Mouse (Mus musculus): ENCODE measurements at regions not wholly inside any gene's neighbourhood (a gene's known extent, or its start where the extent isn't known, plus 50 kb on each side); places are given as distances from the start of the nearest gene placed in this dataset.

GRCm38 (mm10) chrX:11560550-11561276, 233.1 kb downstream of the H2al1j start:
- intact Hi-C loops (cut with DNase I) = no loop called here
- peak in 1 of 2 experiments; percentile 8 for DNase-seq

GRCm38 (mm10) chrX:11565888-11566287, 238.3 kb downstream of the H2al1j start:
- no peak for DNase-seq
- intact Hi-C loops (cut with DNase I) = no loop called here

GRCm38 (mm10) chrX:11567827-11568226, 240.2 kb downstream of the H2al1j start:
- intact Hi-C loops (cut with DNase I) = no loop called here

GRCm38 (mm10) chrX:11568262-11568661, 240.6 kb downstream of the H2al1j start:
- intact Hi-C loops (cut with DNase I) = no loop called here
- DNase-seq = no peak

More at GRCm38 (mm10) chrX:11567827-11568226, 240.2 kb downstream of the H2al1j start:
- no peak for DNase-seq

GRCm38 (mm10) chrX:11574354-11574753, 246.7 kb downstream of the H2al1j start:
- peak; percentile 27 to 50 for DNase-seq
- intact Hi-C loops (cut with DNase I) = no loop called here

- no peak for DNase-seq
- intact Hi-C loops (cut with DNase I) = no loop called here
Measured at GRCm38 (mm10) chrX:11575571-11575970, 247.9 kb downstream of the H2al1j start.

GRCm38 (mm10) chrX:11576287-11576686, 248.7 kb downstream of the H2al1j start:
- no peak for DNase-seq
- intact Hi-C loops (cut with DNase I) = no loop called here

- DNase-seq = no peak
- intact Hi-C loops (cut with DNase I) = no loop called here
Measured at GRCm38 (mm10) chrX:11577294-11577693, 249.7 kb downstream of the H2al1j start.

GRCm38 (mm10) chrX:11585353-11585752, 257.7 kb downstream of the H2al1j start:
- intact Hi-C loops (cut with DNase I) = no loop called here
- DNase-seq = no peak

GRCm38 (mm10) chrX:11591391-11592187, 264.0 kb downstream of the H2al1j start:
- DNase-seq = peak; percentile 20 to 26
- intact Hi-C loops (cut with DNase I) = no loop called here

GRCm38 (mm10) chrX:11594542-11594941, 266.9 kb downstream of the H2al1j start:
- DNase-seq = peak; percentile 23 to 31
- intact Hi-C loops (cut with DNase I) = no loop called here

GRCm38 (mm10) chrX:11597548-11597947, 269.9 kb downstream of the H2al1j start:
- intact Hi-C loops (cut with DNase I) = no loop called here
- no peak for DNase-seq

GRCm38 (mm10) chrX:11614237-11614636, 286.6 kb downstream of the H2al1j start:
- intact Hi-C loops (cut with DNase I) = no loop called here
- peak; percentile 54 to 65 for DNase-seq

GRCm38 (mm10) chrX:11621045-11621763, 293.6 kb downstream of the H2al1j start:
- DNase-seq = peak; percentile 50 to 65
- intact Hi-C loops (cut with DNase I) = no loop called here

- intact Hi-C loops (cut with DNase I) = no loop called here
- DNase-seq = no peak
Measured at GRCm38 (mm10) chrX:11626274-11626878, 298.8 kb downstream of the H2al1j start.

GRCm38 (mm10) chrX:11629362-11629761, 301.7 kb downstream of the H2al1j start:
- DNase-seq = no peak
- intact Hi-C loops (cut with DNase I) = no loop called here

- intact Hi-C loops (cut with DNase I) = loop anchor here (5.0 to 10.0 kb wide), 3 partner anchors 87 to 622 kb away; no protein-coding TSS in a partner anchor
- peak; percentile 55 to 57 for DNase-seq
Measured at GRCm38 (mm10) chrX:11629906-11630305, 302.3 kb downstream of the H2al1j start.

GRCm38 (mm10) chrX:11631186-11631913, 303.7 kb downstream of the H2al1j start:
- intact Hi-C loops (cut with DNase I) = loop anchor here (5.0 to 10.0 kb wide), 3 partner anchors 86 to 621 kb away; no protein-coding TSS in a partner anchor
- DNase-seq = no peak

GRCm38 (mm10) chrX:11632011-11632410, 304.4 kb downstream of the H2al1j start:
- intact Hi-C loops (cut with DNase I) = loop anchor here (5.0 to 10.0 kb wide), 3 partner anchors 85 to 620 kb away; no protein-coding TSS in a partner anchor

GRCm38 (mm10) chrX:11633823-11634222, 306.2 kb downstream of the H2al1j start:
- peak in 1 of 2 experiments; percentile 49 for DNase-seq
- intact Hi-C loops (cut with DNase I) = loop anchor here (2.0 to 10.0 kb wide), 4 partner anchors 83 to 618 kb away; no protein-coding TSS in a partner anchor

More at GRCm38 (mm10) chrX:11632011-11632410, 304.4 kb downstream of the H2al1j start:
- DNase-seq = no peak
